In the genomic region with DNA sequence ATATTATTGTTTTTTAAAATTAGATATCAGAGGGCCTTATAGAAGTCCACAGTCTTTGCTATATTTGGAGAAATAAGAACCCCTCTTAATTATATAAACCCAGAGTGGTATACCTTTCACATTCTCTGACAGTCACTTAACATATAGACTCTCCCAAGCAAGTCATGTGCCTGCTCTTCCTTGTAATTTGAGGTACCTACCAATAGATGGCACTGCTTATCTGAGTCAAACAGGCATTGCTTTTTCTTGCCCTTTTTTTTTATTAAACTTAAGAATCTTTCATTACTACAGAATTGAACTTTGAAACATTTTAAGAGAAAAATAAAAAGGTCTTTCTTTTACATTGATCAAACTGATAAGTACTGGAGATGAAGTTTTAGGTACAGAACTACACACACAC, we compare ENCODE assay signal across 12 mouse cellular contexts. TPM values are rescaled to one million over a fixed set of nuclear protein-coding genes. Genes with fewer than 3 reads are reported as not detected.
A peak's percentile ranks its signal among the peaks of the same experiment; 100 is the strongest.
DNase-seq lines count a peak whose midpoint lies in the region; ATAC-seq and TF ChIP-seq lines count a peak whose summit lies in the region.
"Had no signal": no experiment of that assay in that cellular context is flagged by ENCODE, and none has a peak within 500 bp of the region (broad histone marks: within the 10 kb centered on the region; RNA-seq: fewer than 3 reads in every experiment).

No protein-coding gene starts in this region.

- H3K4me1 ChIP-seq in liver, postnatal 0 days (ENCODE audit: insufficient read depth): no peaks in the 10 kb centered on the region; the same call in 1 of the 2 replicates

- no peak overlapping the region for H3K4me2 ChIP-seq in liver, postnatal 0 days (ENCODE audit: low read depth, low read length)

- no peak for TF ChIP-seq EP300 in liver, postnatal 0 days (IDR thresholded peaks at IDR 0.05; ENCODE audit: low read depth)

- H3K27me3 ChIP-seq in liver, postnatal 0 days (ENCODE audit: insufficient read depth, low read length): no peaks in the 10 kb centered on the region

- no peaks in the 10 kb centered on the region for H3K36me3 ChIP-seq in liver, postnatal 0 days (replicated peaks; ENCODE audit: insufficient read depth, low read length)

- no peak overlapping the region for H3K4me3 ChIP-seq in liver, postnatal 0 days (ENCODE audit: low read depth, low read length)

- no peak for ATAC-seq in liver, postnatal 0 days
- peak; percentile 44; the same call in 1 of the 2 replicates for ATAC-seq in megakaryocyte-erythroid progenitor cell, adult 5-6 weeks (replicated peaks; ENCODE audit: low FRiP score, low TSS enrichment, poor library complexity, severe bottlenecking)

- no peak overlapping the region for H3K27ac ChIP-seq in liver, postnatal 0 days (ENCODE audit: low read depth)

- DNase-seq in cerebellum, adult 9-10 months: peak; percentile 6
- DNase-seq in cerebellum, postnatal 36 days: no peak
- DNase-seq in liver, postnatal 0 days: no peak
- no peak for DNase-seq in liver
- DNase-seq in R1 (ENCODE audit: low read depth, low spot score): peak; percentile 65
- no peak for DNase-seq in cerebellum, adult 11 months
- no peak for DNase-seq in left cerebral cortex, adult 11 months (ENCODE audit: low spot score)
- DNase-seq: adrenal gland, postnatal 36 days; B cell, adult 2 months; heart, postnatal 36 days had no signal

- H3K9ac ChIP-seq in liver, postnatal 0 days (replicated peaks): no peak overlapping the region

- H3K9me3 ChIP-seq in liver, postnatal 0 days (ENCODE audit: low read length): no peaks in the 10 kb centered on the region

- peak; percentile 61 for TF ChIP-seq CTCF in liver, postnatal 0 days (IDR thresholded peaks at IDR 0.05; ENCODE audit: low read depth)

RNA-seq across cellular contexts. Expression of gene Apobec4, which starts 26.1 kb away (rescaled TPM):
- not detected in 2 replicates for polyA plus RNA-seq in liver, postnatal 0 days (2015; fragmentation: Nextera tagmentation; extraction: Ambion mirVana)
- not detected in 2 replicates for total RNA-seq in megakaryocyte-erythroid progenitor cell, adult 5-6 weeks (2014; fragmentation: Nextera tagmentation)
- not detected in 2 replicates for total RNA-seq in megakaryocyte-erythroid progenitor cell, adult 5-6 weeks (2017)
- total RNA-seq: adrenal gland, postnatal 36 days; heart, postnatal 36 days; left cerebral cortex, postnatal 36 days had no signal

RNA-seq across cellular contexts. Expression of gene Rgl1, which starts 41.9 kb away (rescaled TPM):
- 11.7 and 16.2 TPM in 2 replicates for polyA plus RNA-seq in liver, postnatal 0 days (2015; fragmentation: Nextera tagmentation; extraction: Ambion mirVana)
- 2.8 and 7.3 TPM in 2 replicates for total RNA-seq in megakaryocyte-erythroid progenitor cell, adult 5-6 weeks (2014; fragmentation: Nextera tagmentation)
- 2.7 and 4.5 TPM in 2 replicates for total RNA-seq in megakaryocyte-erythroid progenitor cell, adult 5-6 weeks (2017)

RNA-seq across cellular contexts. Expression of gene Arpc5, which starts 42.1 kb away (rescaled TPM):
- polyA plus RNA-seq in liver, postnatal 0 days (2015; fragmentation: Nextera tagmentation; extraction: Ambion mirVana): 157 and 162 TPM in 2 replicates
- total RNA-seq in megakaryocyte-erythroid progenitor cell, adult 5-6 weeks (2014; fragmentation: Nextera tagmentation): 154 and 163 TPM in 2 replicates
- 112 and 121 TPM in 2 replicates for total RNA-seq in megakaryocyte-erythroid progenitor cell, adult 5-6 weeks (2017)

Comparison
In these comparisons a context has a peak if more than half of its experiments do, and no peak if none do; other contexts are left out.
1. DNase-seq: peak in cerebellum, adult 9-10 months (single experiment) and R1 (single experiment); none in cerebellum, postnatal 36 days (0 of 2), liver, postnatal 0 days (single experiment), liver (single experiment), cerebellum, adult 11 months (single experiment) and left cerebral cortex, adult 11 months (single experiment).